Mouse (Mus musculus) kidney, adult 2 months (tissue): ENCODE measurements around the gene Hemgn.

Experiments
- CTCF ChIP-seq: fragments of 200-500 bp; conservative IDR thresholded peaks from 2 replicates; pipeline ENCODE4 v1.5.1; 2011; ENCODE audit warnings: low read depth, mild to moderate bottlenecking, control low read depth, low read length, moderate library complexity, mixed read lengths; ENCODE audit not compliant: insufficient read depth, insufficient read length
- POLR2A ChIP-seq: fragments of 200-500 bp; IDR thresholded peaks from one replicate; pipeline ENCODE4 v1.6.1; 2011; ENCODE audit warnings: low read depth, low read length, control low read depth

DNA sequence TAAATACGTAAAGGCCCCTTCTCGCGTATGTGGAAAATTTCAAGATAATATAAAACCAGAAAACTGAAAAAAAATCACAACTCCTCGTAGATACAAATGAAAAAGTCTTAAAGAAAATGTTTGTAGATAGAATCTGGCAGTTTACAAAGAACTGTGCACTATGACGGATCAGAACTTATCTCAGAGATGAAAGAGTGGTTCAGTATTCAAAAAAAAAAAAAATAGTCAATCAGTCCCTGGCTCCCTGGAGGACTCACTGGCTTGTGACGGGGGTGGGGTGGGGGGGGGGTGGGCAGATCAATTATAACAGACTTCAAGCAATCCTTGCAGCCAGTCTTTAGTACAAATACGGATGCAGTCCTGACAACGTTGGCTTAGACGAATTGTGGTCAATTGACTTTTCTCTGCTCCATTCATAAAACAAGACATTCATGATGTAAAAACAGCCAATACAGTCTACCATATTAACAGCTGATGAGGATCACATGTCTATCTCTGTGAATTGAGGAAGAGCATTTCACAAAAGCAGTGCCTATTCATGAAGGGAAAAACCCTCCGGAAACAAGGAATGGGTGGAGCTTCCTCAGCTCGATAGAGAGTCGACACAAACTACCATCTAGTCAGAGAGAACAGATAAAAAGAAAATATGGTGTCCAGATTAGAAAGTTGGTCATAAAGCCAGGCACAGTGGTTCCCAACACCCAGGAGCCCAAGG, 53.6 kb downstream of the Hemgn start:
- TF ChIP-seq POLR2A (no peak), CTCF (no peak)
